Mouse (Mus musculus): ENCODE data around the gene Vmn2r103. TPM values are rescaled to one million over a fixed set of nuclear protein-coding genes. Genes with fewer than 3 reads are reported as not detected.

Vmn2r103 gene
- not detected in 2 replicates for polyA plus RNA-seq (2016; fragmentation: Nextera tagmentation; extraction: Ambion mirVana)

GRCm38 (mm10) chr17:19773063-19773462 is at the start of gene Vmn2r103:
Gene Vmn2r103 (plus strand): TSS chr17:19773363.
- no peak within 1 kb of the TSS for H3K4me3 ChIP-seq
- H3K4me1 ChIP-seq = no peaks in the 10 kb centered on the region
- no peaks in the 10 kb centered on the region for H3K27me3 ChIP-seq (ENCODE audit: low read depth, poor library complexity, severe bottlenecking)
- WGBS = 67% methylated on average over 4 of the region's 4 CpGs
- no peaks in the 10 kb centered on the region for H3K36me3 ChIP-seq
- DNase-seq (ENCODE audit: low spot score) = no peak
- no peak within 1 kb of the TSS for H3K27ac ChIP-seq
- H3K9me3 ChIP-seq (replicated peaks) = no peaks in the 10 kb centered on the region

- no peaks in the 10 kb centered on the region for H3K4me1 ChIP-seq
- H3K9me3 ChIP-seq (replicated peaks) = no peaks in the 10 kb centered on the region
- no peaks in the 10 kb centered on the region for H3K27me3 ChIP-seq (ENCODE audit: low read depth, poor library complexity, severe bottlenecking)
- no peaks in the 10 kb centered on the region for H3K36me3 ChIP-seq
- no peak overlapping the region for H3K4me3 ChIP-seq
- DNase-seq (ENCODE audit: low spot score) = no peak
- no peak overlapping the region for H3K27ac ChIP-seq
- 96% methylated on average over 4 of the region's 4 CpGs for WGBS
Measured at GRCm38 (mm10) chr17:19778994-19779393, 5.8 kb downstream of the Vmn2r103 start.

- Histone ChIP-seq H3K27ac (no peak overlapping the region), H3K36me3 (no peaks in the 10 kb centered on the region), H3K4me3 (no peak overlapping the region), H3K4me1 (no peaks in the 10 kb centered on the region), H3K27me3 (ENCODE audit: low read depth, poor library complexity, severe bottlenecking) (no peaks in the 10 kb centered on the region), H3K9me3 (replicated peaks) (0 out of 2 replicates have a peak, but pooled peaks cover 4% of the 10 kb centered on the region)
- DNase-seq (ENCODE audit: low spot score) = no peak
- WGBS = 88% methylated on average over 1 of the region's 1 CpGs
Measured at GRCm38 (mm10) chr17:19789248-19789647, 16.1 kb downstream of the Vmn2r103 start.

Other genes starting within 250 kb of the Vmn2r103 start
- not detected in 2 replicates for gene Vmn2r101, start 196.1 kb upstream of the Vmn2r103 start, polyA plus RNA-seq (2016; fragmentation: Nextera tagmentation; extraction: Ambion mirVana)
- not detected in 2 replicates for gene Vmn2r102, start 113.0 kb upstream of the Vmn2r103 start, polyA plus RNA-seq (2016; fragmentation: Nextera tagmentation; extraction: Ambion mirVana)